14 mouse cellular contexts compared by ENCODE assay signal in genomic region chr2:59802722-59803387, GRCm38 (mm10).
A peak's percentile ranks its signal among the peaks of the same experiment; 100 is the strongest.
DNase-seq lines count a peak whose midpoint lies in the region; ATAC-seq and TF ChIP-seq lines count a peak whose summit lies in the region.
"Had no signal": no experiment of that assay in that cellular context is flagged by ENCODE, and none has a peak within 500 bp of the region (broad histone marks: within the 10 kb centered on the region; RNA-seq: fewer than 3 reads in every experiment).

No protein-coding gene starts in this region.

- no peak overlapping the region for H3K4me2 ChIP-seq in intestine, embryonic 15.5 days (replicated peaks)
- no peak overlapping the region for H3K4me2 ChIP-seq in intestine, postnatal 0 days (replicated peaks; ENCODE audit: low read depth)
- H3K4me2 ChIP-seq in forebrain, embryonic 11.5 days (ENCODE audit: low read depth, low read length, severe bottlenecking) = no peak overlapping the region
- H3K4me2 ChIP-seq: embryonic facial prominence, embryonic 15.5 days; forebrain, embryonic 15.5 days had no signal

- WGBS in intestine, embryonic 15.5 days = 75% methylated on average over 8 of the region's 8 CpGs
- 76% methylated on average over 8 of the region's 8 CpGs for WGBS in intestine, postnatal 0 days
- WGBS in forebrain, embryonic 11.5 days = 94% methylated on average over 8 of the region's 8 CpGs

- no peak overlapping the region for H3K27ac ChIP-seq in intestine, embryonic 15.5 days
- no peak overlapping the region; the same call in 1 of the 2 replicates for H3K27ac ChIP-seq in intestine, postnatal 0 days (ENCODE audit: low read depth, low read length)
- H3K27ac ChIP-seq in forebrain, embryonic 11.5 days (ENCODE audit: low read depth, low read length) = no peak overlapping the region
- H3K27ac ChIP-seq: embryonic facial prominence, embryonic 15.5 days; forebrain, embryonic 15.5 days; heart, embryonic 10.5 days; midbrain, embryonic 10.5 days had no signal

- no peaks in the 10 kb centered on the region for H3K9me3 ChIP-seq in intestine, embryonic 15.5 days
- H3K9me3 ChIP-seq in intestine, postnatal 0 days (ENCODE audit: control insufficient read depth) = no peaks in the 10 kb centered on the region
- no peaks in the 10 kb centered on the region for H3K9me3 ChIP-seq in forebrain, embryonic 11.5 days (ENCODE audit: control insufficient read depth, low read length)
- H3K9me3 ChIP-seq: embryonic facial prominence, embryonic 15.5 days; forebrain, embryonic 15.5 days; heart, embryonic 10.5 days; midbrain, embryonic 10.5 days had no signal

- no peak for TF ChIP-seq CTCF in intestine, postnatal 0 days (IDR thresholded peaks at IDR 0.05; ENCODE audit: low read depth)

- no peak overlapping the region for H3K9ac ChIP-seq in intestine, embryonic 15.5 days
- H3K9ac ChIP-seq in intestine, postnatal 0 days (ENCODE audit: low read depth, low read length) = no peak overlapping the region
- H3K9ac ChIP-seq in forebrain, embryonic 11.5 days (ENCODE audit: low read length) = no peak overlapping the region
- H3K9ac ChIP-seq: embryonic facial prominence, embryonic 15.5 days; forebrain, embryonic 15.5 days had no signal

- peak; percentile 83 for DNase-seq in 416B (ENCODE audit: low read depth)
- DNase-seq in adrenal gland, postnatal 36 days = peak; percentile 35 to 45
- DNase-seq in kidney, postnatal 14 days = peak; percentile 56
- DNase-seq in testis, postnatal 14 days (ENCODE audit: low spot score) = no peak
- no peak for DNase-seq in forebrain, embryonic 11.5 days (ENCODE audit: low spot score)
- DNase-seq: cerebellum, adult 18-20 months; lung, adult 2 months had no signal

- H3K4me3 ChIP-seq in intestine, embryonic 15.5 days (replicated peaks) = no peak overlapping the region
- no peak overlapping the region for H3K4me3 ChIP-seq in intestine, postnatal 0 days (ENCODE audit: low read depth, low read length)
- no peak overlapping the region for H3K4me3 ChIP-seq in forebrain, embryonic 11.5 days (ENCODE audit: low read depth, low read length)
- H3K4me3 ChIP-seq: embryonic facial prominence, embryonic 15.5 days; forebrain, embryonic 15.5 days; heart, embryonic 10.5 days; midbrain, embryonic 10.5 days had no signal

- peak; percentile 23; the same call in 1 of the 2 replicates for ATAC-seq in intestine, embryonic 15.5 days
- no peak for ATAC-seq in intestine, postnatal 0 days
- ATAC-seq in forebrain, embryonic 11.5 days (replicated peaks; ENCODE audit: low FRiP score) = no peak
- ATAC-seq: forebrain, embryonic 15.5 days had no signal

- no peaks in the 10 kb centered on the region for H3K27me3 ChIP-seq in intestine, embryonic 15.5 days (replicated peaks)
- no peaks in the 10 kb centered on the region for H3K27me3 ChIP-seq in intestine, postnatal 0 days (replicated peaks; ENCODE audit: control insufficient read depth, insufficient read depth, low read length)
- H3K27me3 ChIP-seq in forebrain, embryonic 11.5 days (ENCODE audit: control insufficient read depth, insufficient read depth, low read length) = no peaks in the 10 kb centered on the region
- H3K27me3 ChIP-seq: CH12.LX; embryonic facial prominence, embryonic 15.5 days; forebrain, embryonic 15.5 days had no signal

- H3K4me1 ChIP-seq in intestine, embryonic 15.5 days (replicated peaks) = no peaks in the 10 kb centered on the region
- no peaks in the 10 kb centered on the region for H3K4me1 ChIP-seq in intestine, postnatal 0 days (replicated peaks; ENCODE audit: control insufficient read depth, insufficient read depth, low read length)
- H3K4me1 ChIP-seq in forebrain, embryonic 11.5 days (replicated peaks; ENCODE audit: control insufficient read depth, insufficient read depth, low read length) = no peaks in the 10 kb centered on the region
- H3K4me1 ChIP-seq: forebrain, embryonic 15.5 days had no signal

- H3K36me3 ChIP-seq in intestine, embryonic 15.5 days = peaks cover 14% of the 10 kb centered on the region
- H3K36me3 ChIP-seq in intestine, postnatal 0 days (ENCODE audit: control insufficient read depth, insufficient read depth) = peaks cover 80% of the 10 kb centered on the region
- H3K36me3 ChIP-seq in forebrain, embryonic 11.5 days (ENCODE audit: control insufficient read depth, insufficient read depth, low read length) = no peaks in the 10 kb centered on the region
- H3K36me3 ChIP-seq: forebrain, embryonic 15.5 days had no signal

Comparison
In these comparisons a context has a peak if more than half of its experiments do, and no peak if none do; other contexts are left out.
1. DNase-seq: peak in 416B (single experiment), adrenal gland, postnatal 36 days (2 of 2) and kidney, postnatal 14 days (single experiment); none in testis, postnatal 14 days (single experiment) and forebrain, embryonic 11.5 days (single experiment).